1 mouse cellular context compared by ENCODE assay signal in genomic region chr11:72363523-72364240, GRCm38 (mm10).
A peak's percentile ranks its signal among the peaks of the same experiment; 100 is the strongest.
TF ChIP-seq lines count a peak whose summit lies in the region.

No protein-coding gene starts in this region.

TF ChIP-seq in MEL, 35 proteins besides CTCF, POLR2A, EP300 and RAD21:
- TF ChIP-seq ETS1 (IDR thresholded peaks at IDR 0.05; ENCODE audit: low read depth, low read length) (peak; percentile 95), E2F4 (IDR thresholded peaks at IDR 0.05; ENCODE audit: borderline replicate concordance, low read depth, low read length) (no peak), MXI1 (IDR thresholded peaks at IDR 0.05; ENCODE audit: low read depth, low read length) (0 out of 2 replicates have a peak, but pooled peaks have one; percentile 20), SIN3A (IDR thresholded peaks at IDR 0.05; ENCODE audit: low read length) (peak; percentile 60), ZKSCAN1 (IDR thresholded peaks at IDR 0.05; ENCODE audit: low read depth, low read length) (no peak), ZNF384 (IDR thresholded peaks at IDR 0.05; ENCODE audit: low read depth, low read length) (0 out of 2 replicates have a peak, but pooled peaks have one; percentile 21), GATA1 (IDR thresholded peaks at IDR 0.05; ENCODE audit: low read depth, low read length) (peak; percentile 69)
